Mouse (Mus musculus) limb, embryonic 13.5 days (tissue): ENCODE results near the gene Alg12. TPM values are rescaled to one million over a fixed set of nuclear protein-coding genes. Genes with fewer than 3 reads are reported as not detected.
A peak's percentile ranks its signal among the peaks of the same experiment; 100 is the strongest.
"Not testable (repeated sequence)": the region's sequence is repeated elsewhere in the genome, so short reads cannot be mapped to it uniquely, and the experiment has no call there.

ENCODE experiments used
- ATAC-seq: fragments of 200-750 bp; cut with Nextera tagmentation; 2 replicates; pipeline ENCODE4 v1.8.0; 2017; ENCODE audit warnings: low read depth, moderate number of reproducible peaks, moderate TSS enrichment; ENCODE audit not compliant: low FRiP score
- H3K27ac ChIP-seq: fragments of 300-500 bp; sonication (generic); 2 replicates; pipeline ENCODE4 v1.5.1; 2015; ENCODE audit warnings: inconsistent platforms, mild to moderate bottlenecking, moderate library complexity
- H3K27me3 ChIP-seq: fragments of 300-500 bp; sonication (generic); 2 replicates; pipeline ENCODE4 v1.6.1; 2015; ENCODE audit warnings: mild to moderate bottlenecking, inconsistent platforms
- H3K36me3 ChIP-seq: fragments of 300-500 bp; sonication (generic); 2 replicates; pipeline ENCODE4 v1.6.1; 2015; ENCODE audit warnings: inconsistent platforms, mild to moderate bottlenecking, moderate library complexity
- H3K4me1 ChIP-seq: fragments of 300-500 bp; sonication (generic); 2 replicates; pipeline ENCODE4 v1.6.1; 2015; ENCODE audit warnings: inconsistent platforms
- H3K4me2 ChIP-seq: fragments of 300-500 bp; sonication (generic); replicated peaks from 2 replicates; pipeline ENCODE4 v1.6.1; 2015; ENCODE audit warnings: inconsistent platforms, mild to moderate bottlenecking, moderate library complexity
- H3K4me3 ChIP-seq: fragments of 300-500 bp; sonication (generic); 2 replicates; pipeline ENCODE4 v1.5.1; 2015; ENCODE audit warnings: moderate library complexity, mild to moderate bottlenecking, inconsistent platforms
- H3K9ac ChIP-seq: fragments of 300-500 bp; sonication (generic); 2 replicates; pipeline ENCODE4 v1.6.1; 2015; ENCODE audit warnings: mild to moderate bottlenecking, inconsistent platforms
- H3K9me3 ChIP-seq: fragments of 300-500 bp; sonication (generic); 2 replicates; pipeline ENCODE4 v1.6.1; 2016; ENCODE audit warnings: inconsistent platforms
- WGBS: fragments of 180-500 bp; shearing (Covaris S2); methylation state at CpG from one replicate; pipeline ENCODE4 v1.1.7; 2015; 5-methylcytosine and 5-hydroxymethylcytosine counted together
- polyA plus RNA-seq: library from polyadenylated mRNA; unstranded; fragments of >200 nt; fragmentation: Nextera tagmentation; extraction: Ambion mirVana; gene quantifications from 2 replicates; pipeline ENCODE4 v1.2.1, GENCODE M21; 2015

Gene Alg12
- polyA plus RNA-seq, 1 experiment from 2014 or later = 11.6 TPM

GRCm38 (mm10) chr15:88823376-88823775, 4.3 kb upstream of the Alg12 start:
- ATAC-seq = no peak
- Histone ChIP-seq H3K4me2 (no peak overlapping the region), H3K9ac (no peak overlapping the region), H3K27me3 (no peaks in the 10 kb centered on the region), H3K27ac (no peak overlapping the region), H3K9me3 (no peaks in the 10 kb centered on the region), H3K36me3 (peaks cover 55% of the 10 kb centered on the region), H3K4me1 (peaks cover 19% of the 10 kb centered on the region), H3K4me3 (no peak overlapping the region)
- WGBS = 92% methylated on average over 5 of the region's 5 CpGs

GRCm38 (mm10) chr15:88822513-88822912, 3.4 kb upstream of the Alg12 start:
- H3K36me3 ChIP-seq = peaks cover 55% of the 10 kb centered on the region
- 93% methylated on average over 7 of the region's 7 CpGs for WGBS

GRCm38 (mm10) chr15:88821403-88821802, 2.3 kb upstream of the Alg12 start:
- Histone ChIP-seq H3K9me3 (no peaks in the 10 kb centered on the region), H3K27ac (no peak overlapping the region), H3K9ac (peak overlapping the region; percentile 88; the same call in 1 of the 2 replicates), H3K4me2 (no peak overlapping the region; the same call in 1 of the 2 replicates), H3K4me1 (peaks cover 21% of the 10 kb centered on the region), H3K4me3 (no peak overlapping the region), H3K36me3 (peaks cover 53% of the 10 kb centered on the region), H3K27me3 (no peaks in the 10 kb centered on the region)
- 85% methylated on average over 7 of the region's 7 CpGs for WGBS
- no peak for ATAC-seq

More at GRCm38 (mm10) chr15:88822513-88822912, 3.4 kb upstream of the Alg12 start:
- Histone ChIP-seq H3K4me3 (no peak overlapping the region), H3K4me1 (peaks cover 21% of the 10 kb centered on the region), H3K9me3 (no peaks in the 10 kb centered on the region), H3K27me3 (no peaks in the 10 kb centered on the region), H3K4me2 (no peak overlapping the region), H3K9ac (no peak overlapping the region), H3K27ac (no peak overlapping the region)
- ATAC-seq = no peak

- peak overlapping the region; percentile 94 for H3K4me2 ChIP-seq
- WGBS = 2% methylated on average over 23 of the region's 23 CpGs
- peaks cover 21% of the 10 kb centered on the region for H3K4me1 ChIP-seq
- no peak overlapping the region for H3K27ac ChIP-seq
- H3K9ac ChIP-seq = peak overlapping the region; percentile 88
- peak overlapping the region; percentile 86 for H3K4me3 ChIP-seq
- H3K36me3 ChIP-seq = peaks cover 53% of the 10 kb centered on the region
- no peaks in the 10 kb centered on the region for H3K9me3 ChIP-seq
- no peak for ATAC-seq
- no peaks in the 10 kb centered on the region for H3K27me3 ChIP-seq
Measured at GRCm38 (mm10) chr15:88819906-88820303, 787 bp upstream of the Alg12 start.

- ATAC-seq = no peak
- H3K4me1 ChIP-seq = peaks cover 8% of the 10 kb centered on the region
- no peak overlapping the region for H3K4me3 ChIP-seq
- peaks cover 55% of the 10 kb centered on the region for H3K36me3 ChIP-seq
- no peaks in the 10 kb centered on the region for H3K27me3 ChIP-seq
- no peaks in the 10 kb centered on the region for H3K9me3 ChIP-seq
- H3K9ac ChIP-seq = no peak overlapping the region
- 91% methylated on average over 6 of the region's 6 CpGs for WGBS
- no peak overlapping the region for H3K27ac ChIP-seq
- H3K4me2 ChIP-seq = no peak overlapping the region
Measured at GRCm38 (mm10) chr15:88815196-88815700, 3.9 kb downstream of the Alg12 start.

- H3K9ac ChIP-seq = no peak overlapping the region
- H3K36me3 ChIP-seq = peaks cover 62% of the 10 kb centered on the region
- no peaks in the 10 kb centered on the region for H3K9me3 ChIP-seq
- no peak for ATAC-seq
- H3K4me1 ChIP-seq = peaks cover 5% of the 10 kb centered on the region
- H3K4me3 ChIP-seq = no peak overlapping the region
- H3K4me2 ChIP-seq = no peak overlapping the region
- WGBS = 93% methylated on average over 11 of the region's 11 CpGs
- no peak overlapping the region for H3K27ac ChIP-seq
- no peaks in the 10 kb centered on the region for H3K27me3 ChIP-seq
Measured at GRCm38 (mm10) chr15:88814411-88815047, 4.6 kb downstream of the Alg12 start.

GRCm38 (mm10) chr15:88813873-88814272, 5.2 kb downstream of the Alg12 start:
- H3K4me1 ChIP-seq, H3K27ac ChIP-seq, H3K4me2 ChIP-seq, H3K27me3 ChIP-seq, H3K9ac ChIP-seq, ATAC-seq, H3K4me3 ChIP-seq, H3K9me3 ChIP-seq: not testable (repeated sequence)
- peaks cover 68% of the 10 kb centered on the region for H3K36me3 ChIP-seq
- 93% methylated on average over 2 of the region's 2 CpGs for WGBS

- WGBS = 89% methylated on average over 3 of the region's 3 CpGs
- Histone ChIP-seq H3K4me2 (no peak overlapping the region), H3K4me3 (no peak overlapping the region), H3K27ac (no peak overlapping the region), H3K9me3 (no peaks in the 10 kb centered on the region), H3K4me1 (peaks cover under 1% of the 10 kb centered on the region), H3K36me3 (peaks cover 74% of the 10 kb centered on the region), H3K27me3 (no peaks in the 10 kb centered on the region), H3K9ac (no peak overlapping the region)
- ATAC-seq = no peak
Measured at GRCm38 (mm10) chr15:88813262-88813661, 5.9 kb downstream of the Alg12 start.

- no peak overlapping the region for H3K4me3 ChIP-seq
- H3K9ac ChIP-seq = no peak overlapping the region
- peaks cover 80% of the 10 kb centered on the region for H3K36me3 ChIP-seq
- H3K27me3 ChIP-seq = no peaks in the 10 kb centered on the region
- no peaks in the 10 kb centered on the region for H3K9me3 ChIP-seq
- H3K4me1 ChIP-seq = no peaks in the 10 kb centered on the region
- ATAC-seq = no peak
- no peak overlapping the region for H3K27ac ChIP-seq
- 86% methylated on average over 2 of the region's 2 CpGs for WGBS
- no peak overlapping the region for H3K4me2 ChIP-seq
Measured at GRCm38 (mm10) chr15:88810369-88810768, 8.7 kb downstream of the Alg12 start.

- Histone ChIP-seq H3K4me3 (no peak overlapping the region), H3K9ac (no peak overlapping the region), H3K9me3 (no peaks in the 10 kb centered on the region), H3K27ac (no peak overlapping the region), H3K4me2 (no peak overlapping the region), H3K4me1 (no peaks in the 10 kb centered on the region), H3K27me3 (no peaks in the 10 kb centered on the region), H3K36me3 (peaks cover 79% of the 10 kb centered on the region)
- WGBS = 87% methylated on average over 8 of the region's 8 CpGs
- ATAC-seq = no peak
Measured at GRCm38 (mm10) chr15:88808121-88808520, 11.0 kb downstream of the Alg12 start.

- no peak for ATAC-seq
- H3K36me3 ChIP-seq = peaks cover 39% of the 10 kb centered on the region
- H3K27me3 ChIP-seq = no peaks in the 10 kb centered on the region
- no peak overlapping the region for H3K4me2 ChIP-seq
- WGBS = 88% methylated on average over 6 of the region's 6 CpGs
- H3K4me3 ChIP-seq = no peak overlapping the region
- H3K9me3 ChIP-seq = no peaks in the 10 kb centered on the region
- no peaks in the 10 kb centered on the region for H3K4me1 ChIP-seq
- no peak overlapping the region for H3K9ac ChIP-seq
- no peak overlapping the region for H3K27ac ChIP-seq
Measured at GRCm38 (mm10) chr15:88802348-88802747, 16.8 kb downstream of the Alg12 start.

- H3K9me3 ChIP-seq = no peaks in the 10 kb centered on the region
- H3K4me3 ChIP-seq = no peak overlapping the region
- H3K9ac ChIP-seq = no peak overlapping the region
- no peaks in the 10 kb centered on the region for H3K4me1 ChIP-seq
- no peak for ATAC-seq
- 83% methylated on average over 3 of the region's 3 CpGs for WGBS
- no peak overlapping the region for H3K27ac ChIP-seq
- H3K4me2 ChIP-seq = no peak overlapping the region
- peaks cover 35% of the 10 kb centered on the region for H3K36me3 ChIP-seq
- no peaks in the 10 kb centered on the region for H3K27me3 ChIP-seq
Measured at GRCm38 (mm10) chr15:88801903-88802302, 17.2 kb downstream of the Alg12 start.

- ATAC-seq = no peak
- Histone ChIP-seq H3K9me3 (no peaks in the 10 kb centered on the region), H3K36me3 (peaks cover 27% of the 10 kb centered on the region), H3K27me3 (no peaks in the 10 kb centered on the region), H3K4me1 (no peaks in the 10 kb centered on the region), H3K27ac (no peak overlapping the region), H3K9ac (no peak overlapping the region), H3K4me3 (no peak overlapping the region), H3K4me2 (no peak overlapping the region)
- WGBS = 79% methylated on average over 6 of the region's 6 CpGs
Measured at GRCm38 (mm10) chr15:88800921-88801354, 18.2 kb downstream of the Alg12 start.
